Mouse (Mus musculus): ENCODE measurements at regions not wholly inside any gene's neighbourhood (a gene's known extent, or its start where the extent isn't known, plus 50 kb on each side); places are given as distances from the start of the nearest gene placed in this dataset.

DNA sequence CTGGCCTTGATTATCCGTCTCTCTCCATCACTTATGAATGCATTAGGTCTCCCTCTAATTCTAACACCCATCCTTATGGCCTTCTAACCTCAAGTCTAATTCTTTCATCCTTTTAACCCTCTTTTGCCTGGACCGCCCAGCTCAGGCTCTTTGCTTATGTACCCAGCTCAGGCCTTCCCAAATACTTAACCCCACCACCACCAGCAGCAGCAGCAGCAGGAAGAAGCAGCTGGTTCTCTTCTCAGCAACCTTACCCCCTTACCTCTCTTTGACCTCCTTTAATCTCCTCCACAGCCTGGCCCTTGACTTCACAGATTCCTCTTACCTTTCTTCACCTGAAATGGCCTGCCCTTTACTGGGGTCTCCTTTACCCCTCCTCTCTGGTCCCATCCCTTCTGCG, 178.8 kb upstream of the Mkln1 start:
- H3K4me1 ChIP-seq (ENCODE audit: control insufficient read depth in 2 of 2, insufficient read depth in 2 of 2, low read length in 2 of 2): peaks cover 5 to 15% of the 10 kb centered on the region in 2 experiments; a peak in 3 of 4 replicates
- WGBS: 52% methylated on average over 3 of the region's 3 CpGs
- no peak for ATAC-seq (ENCODE audit: insufficient number of reproducible peaks, insufficient read depth, low FRiP score, low read depth)
- H3K4me2 ChIP-seq (ENCODE audit: low read length): peak overlapping the region; percentile 86
- peak overlapping the region; percentile 58 for H3K9ac ChIP-seq (ENCODE audit: low read length)
- peak overlapping the region; percentile 46 to 58 for H3K4me3 ChIP-seq (ENCODE audit: control insufficient read depth in 1 of 2, insufficient read depth in 1 of 2, low read depth in 1 of 2, low read length in 2 of 2)
- no peaks in the 10 kb centered on the region for H3K36me3 ChIP-seq (ENCODE audit: control insufficient read depth, insufficient read depth, low read length)
- H3K9me3 ChIP-seq (ENCODE audit: control insufficient read depth, low read length): no peaks in the 10 kb centered on the region
- H3K27me3 ChIP-seq (ENCODE audit: control insufficient read depth, insufficient read depth, low read length): peaks cover 32% of the 10 kb centered on the region
- no peak overlapping the region for H3K27ac ChIP-seq (replicated peaks in 1 of 2; ENCODE audit: control insufficient read depth in 1 of 2, insufficient read depth in 1 of 2, low read depth in 2 of 2, low read length in 2 of 2)

DNA sequence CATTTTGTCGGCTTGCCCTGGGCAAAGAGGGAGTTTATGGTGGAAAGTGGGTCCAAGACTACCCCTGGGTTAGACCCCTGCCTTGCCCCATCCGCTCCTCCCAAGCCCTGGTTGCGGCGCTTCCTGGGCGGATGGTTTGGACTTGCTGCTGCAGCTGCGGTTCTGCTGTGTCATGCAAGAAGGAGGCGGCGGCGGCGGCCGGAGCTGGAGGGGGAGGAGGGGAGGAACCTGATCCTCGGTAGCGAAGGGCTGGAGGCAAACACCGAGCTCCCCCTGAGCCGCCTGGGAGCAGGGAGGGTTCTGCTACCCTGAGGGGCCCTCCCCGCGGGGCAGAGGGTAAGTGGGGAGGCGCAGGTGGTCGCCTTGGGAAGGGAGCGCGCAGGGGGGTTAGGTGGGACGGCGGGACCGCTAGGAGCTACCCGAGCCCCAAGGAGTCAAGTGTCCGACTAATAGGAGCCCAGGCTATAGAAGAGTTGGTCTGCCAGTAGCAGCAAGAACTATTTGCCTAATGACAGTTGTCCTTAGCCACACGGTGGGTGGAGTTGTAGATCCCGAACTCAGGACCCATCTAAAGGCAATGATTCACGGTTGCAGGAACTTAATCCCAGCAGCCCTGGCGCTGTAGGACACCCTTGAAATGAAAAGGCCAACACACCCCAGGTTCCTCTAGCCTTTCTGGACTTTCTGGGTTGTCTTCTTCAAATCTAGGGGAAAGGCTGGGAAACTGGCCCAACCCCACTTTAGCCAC, 178.2 kb upstream of the Mkln1 start:
- WGBS: 2% methylated on average over 30 of the region's 30 CpGs
- Histone ChIP-seq H3K9ac (ENCODE audit: low read length) (peak overlapping the region; percentile 58), H3K4me2 (ENCODE audit: low read length) (peak overlapping the region; percentile 86), H3K36me3 (ENCODE audit: control insufficient read depth, insufficient read depth, low read length) (no peaks in the 10 kb centered on the region), H3K9me3 (ENCODE audit: control insufficient read depth, low read length) (no peaks in the 10 kb centered on the region), H3K27ac (replicated peaks in 1 of 2; ENCODE audit: control insufficient read depth in 1 of 2, insufficient read depth in 1 of 2, low read depth in 2 of 2, low read length in 2 of 2) (no peak overlapping the region), H3K27me3 (ENCODE audit: control insufficient read depth, insufficient read depth, low read length) (peaks cover 29% of the 10 kb centered on the region), H3K4me3 (ENCODE audit: control insufficient read depth in 1 of 2, insufficient read depth in 1 of 2, low read depth in 1 of 2, low read length in 2 of 2) (peak overlapping the region; percentile 46 to 58), H3K4me1 (ENCODE audit: control insufficient read depth in 2 of 2, insufficient read depth in 2 of 2, low read length in 2 of 2) (peaks cover 5 to 15% of the 10 kb centered on the region in 2 experiments; a peak in 3 of 4 replicates)
- ATAC-seq (ENCODE audit: insufficient number of reproducible peaks, insufficient read depth, low FRiP score, low read depth): peak; percentile 29; the same call in 1 of the 2 replicates

DNA sequence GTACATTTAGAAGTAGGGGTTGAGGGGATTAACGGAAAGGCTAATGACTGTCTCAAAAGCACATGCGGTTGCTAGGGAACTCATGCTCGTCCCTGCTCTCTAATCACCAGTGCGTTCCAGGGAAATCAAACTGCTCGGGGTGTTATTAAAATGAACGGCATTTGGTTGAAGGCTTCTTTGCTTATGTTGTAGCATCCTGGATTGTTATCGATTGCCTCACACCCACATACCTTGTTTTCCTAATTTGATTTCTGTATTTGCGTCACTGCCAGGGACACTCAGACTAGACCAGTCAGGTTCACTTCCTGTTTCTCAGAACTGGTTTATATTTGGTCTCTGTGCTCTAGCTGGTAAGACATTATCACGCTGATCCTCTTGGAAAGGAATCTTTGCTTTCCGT, 177.0 kb upstream of the Mkln1 start:
- Histone ChIP-seq H3K36me3 (ENCODE audit: control insufficient read depth, insufficient read depth, low read length) (no peaks in the 10 kb centered on the region), H3K9ac (ENCODE audit: low read length) (no peak overlapping the region), H3K4me2 (ENCODE audit: low read length) (no peak overlapping the region; the same call in 1 of the 2 replicates), H3K4me1 (ENCODE audit: control insufficient read depth in 2 of 2, insufficient read depth in 2 of 2, low read length in 2 of 2) (peaks cover 5 to 15% of the 10 kb centered on the region in 2 experiments; a peak in 3 of 4 replicates), H3K4me3 (ENCODE audit: control insufficient read depth in 1 of 2, insufficient read depth in 1 of 2, low read depth in 1 of 2, low read length in 2 of 2) (no peak overlapping the region), H3K27ac (replicated peaks in 1 of 2; ENCODE audit: control insufficient read depth in 1 of 2, insufficient read depth in 1 of 2, low read depth in 2 of 2, low read length in 2 of 2) (no peak overlapping the region), H3K27me3 (ENCODE audit: control insufficient read depth, insufficient read depth, low read length) (peaks cover 29% of the 10 kb centered on the region), H3K9me3 (ENCODE audit: control insufficient read depth, low read length) (no peaks in the 10 kb centered on the region)
- 25% methylated on average over 10 of the region's 10 CpGs for WGBS
- no peak for ATAC-seq (ENCODE audit: insufficient number of reproducible peaks, insufficient read depth, low FRiP score, low read depth)

DNA sequence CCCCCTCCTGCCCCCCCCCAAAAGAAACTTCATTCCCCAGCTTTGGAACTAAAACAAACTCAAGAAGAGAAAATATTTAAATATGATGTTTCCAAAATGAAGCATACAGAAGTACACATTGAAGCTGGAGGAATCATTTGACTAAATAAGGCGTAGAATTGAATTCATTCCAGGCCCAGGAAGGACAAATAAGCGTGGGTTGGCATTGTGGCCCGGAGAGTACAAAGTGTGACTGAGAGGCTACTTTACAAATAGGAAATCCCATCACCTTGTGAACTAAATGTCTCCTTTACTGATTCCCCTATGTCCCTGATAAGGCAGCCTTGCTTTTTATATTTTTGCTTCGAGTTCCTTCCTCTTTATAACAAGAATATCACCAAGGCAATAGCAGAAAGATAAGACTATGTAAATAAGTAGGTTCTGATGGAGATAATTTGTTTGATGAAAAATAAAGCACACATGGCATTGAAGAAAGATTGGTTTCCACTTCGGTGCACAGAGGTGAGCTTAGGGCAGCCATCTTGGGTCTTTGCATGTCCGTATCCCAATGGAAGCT, 176.4 kb upstream of the Mkln1 start:
- no peaks in the 10 kb centered on the region for H3K36me3 ChIP-seq (ENCODE audit: control insufficient read depth, insufficient read depth, low read length)
- no peaks in the 10 kb centered on the region for H3K9me3 ChIP-seq (ENCODE audit: control insufficient read depth, low read length)
- no peak overlapping the region for H3K4me2 ChIP-seq (ENCODE audit: low read length)
- WGBS: 70% methylated on average over 6 of the region's 6 CpGs
- H3K4me3 ChIP-seq (ENCODE audit: control insufficient read depth in 1 of 2, insufficient read depth in 1 of 2, low read depth in 1 of 2, low read length in 2 of 2): no peak overlapping the region
- peaks cover 29% of the 10 kb centered on the region for H3K27me3 ChIP-seq (ENCODE audit: control insufficient read depth, insufficient read depth, low read length)
- H3K9ac ChIP-seq (ENCODE audit: low read length): no peak overlapping the region
- peaks cover 2 to 15% of the 10 kb centered on the region in 2 experiments; a peak in 3 of 4 replicates for H3K4me1 ChIP-seq (ENCODE audit: control insufficient read depth in 2 of 2, insufficient read depth in 2 of 2, low read length in 2 of 2)
- no peak overlapping the region for H3K27ac ChIP-seq (replicated peaks in 1 of 2; ENCODE audit: control insufficient read depth in 1 of 2, insufficient read depth in 1 of 2, low read depth in 2 of 2, low read length in 2 of 2)
- no peak for ATAC-seq (ENCODE audit: insufficient number of reproducible peaks, insufficient read depth, low FRiP score, low read depth)

DNA sequence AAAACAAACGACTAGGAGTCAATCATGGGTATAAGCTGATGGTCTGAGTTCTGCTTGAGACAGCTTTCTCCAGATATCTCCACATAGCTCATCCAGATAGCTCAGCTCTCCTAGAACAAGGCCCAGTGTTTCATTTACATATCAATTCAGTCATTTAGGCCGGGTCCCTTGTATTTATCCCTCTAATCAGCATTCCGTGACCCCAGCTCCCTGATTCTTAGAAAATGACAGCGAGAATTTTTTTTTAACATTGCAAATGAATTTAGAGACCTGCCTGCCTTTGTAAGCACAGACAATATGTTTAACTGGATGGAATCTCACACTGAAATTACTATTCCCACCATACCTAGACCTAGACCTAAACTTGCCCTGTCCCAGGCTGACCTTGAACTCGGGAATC, 171.1 kb upstream of the Mkln1 start:
- Histone ChIP-seq H3K27ac (replicated peaks in 1 of 2; ENCODE audit: control insufficient read depth in 1 of 2, insufficient read depth in 1 of 2, low read depth in 2 of 2, low read length in 2 of 2) (no peak overlapping the region), H3K9me3 (ENCODE audit: control insufficient read depth, low read length) (no peaks in the 10 kb centered on the region), H3K36me3 (ENCODE audit: control insufficient read depth, insufficient read depth, low read length) (no peaks in the 10 kb centered on the region), H3K4me2 (ENCODE audit: low read length) (no peak overlapping the region), H3K27me3 (ENCODE audit: control insufficient read depth, insufficient read depth, low read length) (no peaks in the 10 kb centered on the region), H3K4me3 (ENCODE audit: control insufficient read depth in 1 of 2, insufficient read depth in 1 of 2, low read depth in 1 of 2, low read length in 2 of 2) (no peak overlapping the region), H3K4me1 (ENCODE audit: control insufficient read depth in 2 of 2, insufficient read depth in 2 of 2, low read length in 2 of 2) (no peaks in the 10 kb centered on the region), H3K9ac (ENCODE audit: low read length) (no peak overlapping the region)
- WGBS: 59% methylated on average over 5 of the region's 5 CpGs
- ATAC-seq (ENCODE audit: insufficient number of reproducible peaks, insufficient read depth, low FRiP score, low read depth): no peak

DNA sequence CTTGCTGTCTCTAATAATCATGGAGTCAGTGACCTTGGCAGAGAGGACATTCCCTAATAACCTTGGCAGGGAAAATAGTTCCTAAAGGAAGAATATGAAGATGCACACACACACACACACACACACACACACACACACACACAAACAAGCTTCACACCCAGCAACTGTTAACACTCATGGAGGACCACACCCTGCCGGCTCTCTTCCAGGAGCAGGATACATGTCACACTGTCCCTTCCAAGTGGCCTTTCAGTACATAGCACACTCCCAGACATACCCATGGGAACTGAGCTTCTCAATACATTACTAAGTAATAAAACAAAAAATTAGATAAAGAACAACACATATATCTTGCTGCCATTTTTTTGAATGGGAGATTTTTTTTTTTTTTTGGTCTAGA, 170.5 kb upstream of the Mkln1 start:
- H3K27ac ChIP-seq (replicated peaks in 1 of 2; ENCODE audit: control insufficient read depth in 1 of 2, insufficient read depth in 1 of 2, low read depth in 2 of 2, low read length in 2 of 2): no peak overlapping the region
- H3K4me2 ChIP-seq (ENCODE audit: low read length): no peak overlapping the region
- no peaks in the 10 kb centered on the region for H3K27me3 ChIP-seq (ENCODE audit: control insufficient read depth, insufficient read depth, low read length)
- no peak overlapping the region for H3K9ac ChIP-seq (ENCODE audit: low read length)
- no peaks in the 10 kb centered on the region for H3K36me3 ChIP-seq (ENCODE audit: control insufficient read depth, insufficient read depth, low read length)
- H3K4me1 ChIP-seq (ENCODE audit: control insufficient read depth in 2 of 2, insufficient read depth in 2 of 2, low read length in 2 of 2): no peaks in the 10 kb centered on the region
- 74% methylated on average over 1 of the region's 1 CpGs for WGBS
- no peak overlapping the region for H3K4me3 ChIP-seq (ENCODE audit: control insufficient read depth in 1 of 2, insufficient read depth in 1 of 2, low read depth in 1 of 2, low read length in 2 of 2)
- no peak for ATAC-seq (ENCODE audit: insufficient number of reproducible peaks, insufficient read depth, low FRiP score, low read depth)
- H3K9me3 ChIP-seq (ENCODE audit: control insufficient read depth, low read length): no peaks in the 10 kb centered on the region

DNA sequence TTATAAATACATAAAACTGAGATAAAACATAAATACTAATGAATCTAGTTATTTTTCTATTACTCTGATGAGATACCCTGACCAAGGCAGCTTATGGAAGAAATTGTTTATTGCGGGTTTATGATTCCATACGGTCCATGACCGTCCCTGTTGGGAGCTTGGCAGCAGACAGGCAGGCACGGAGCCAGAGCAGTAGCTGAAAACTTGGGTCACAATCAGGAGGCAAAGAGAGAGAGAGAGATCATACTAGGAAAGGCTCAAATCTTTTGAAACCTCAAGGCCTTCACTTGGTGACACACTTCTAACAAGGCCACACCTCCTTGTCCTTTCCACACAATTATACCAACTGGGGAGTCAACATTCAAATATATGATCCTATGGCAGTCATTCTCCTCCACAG, 166.7 kb upstream of the Mkln1 start:
- no peak overlapping the region for H3K4me2 ChIP-seq (ENCODE audit: low read length)
- H3K4me1 ChIP-seq (ENCODE audit: control insufficient read depth in 2 of 2, insufficient read depth in 2 of 2, low read length in 2 of 2): no peaks in the 10 kb centered on the region
- no peak overlapping the region for H3K9ac ChIP-seq (ENCODE audit: low read length)
- H3K4me3 ChIP-seq (ENCODE audit: control insufficient read depth in 1 of 2, insufficient read depth in 1 of 2, low read depth in 1 of 2, low read length in 2 of 2): no peak overlapping the region
- H3K27me3 ChIP-seq (ENCODE audit: control insufficient read depth, insufficient read depth, low read length): no peaks in the 10 kb centered on the region
- H3K9me3 ChIP-seq (ENCODE audit: control insufficient read depth, low read length): no peaks in the 10 kb centered on the region
- no peak overlapping the region for H3K27ac ChIP-seq (replicated peaks in 1 of 2; ENCODE audit: control insufficient read depth in 1 of 2, insufficient read depth in 1 of 2, low read depth in 2 of 2, low read length in 2 of 2)
- 82% methylated on average over 4 of the region's 4 CpGs for WGBS
- no peaks in the 10 kb centered on the region for H3K36me3 ChIP-seq (ENCODE audit: control insufficient read depth, insufficient read depth, low read length)
- ATAC-seq (ENCODE audit: insufficient number of reproducible peaks, insufficient read depth, low FRiP score, low read depth): no peak
